Comparison of ENCODE assay signal across 25 mouse cellular contexts in genomic region chr12:100615251-100615650, GRCm38 (mm10).
DNase-seq lines count a peak whose midpoint lies in the region; ATAC-seq and TF ChIP-seq lines count a peak whose summit lies in the region.
"Had no signal": no experiment of that assay in that cellular context is flagged by ENCODE, and none has a peak within 500 bp of the region (broad histone marks: within the 10 kb centered on the region; RNA-seq: fewer than 3 reads in every experiment).

No protein-coding gene starts in this region.

- 74% methylated on average over 2 of the region's 2 CpGs for WGBS in liver, adult 2 months
- 45% methylated on average over 2 of the region's 2 CpGs for WGBS in liver, embryonic 11.5 days
- WGBS in kidney, embryonic 14.5 days = 90% methylated on average over 2 of the region's 2 CpGs

- TF ChIP-seq CTCF in liver, adult 2 months (IDR thresholded peaks at IDR 0.05; ENCODE audit: low read depth, low read length) = no peak
- TF ChIP-seq CTCF in MEL (IDR thresholded peaks at IDR 0.05 in 2 of 3, conservative IDR thresholded peaks at IDR 0.05 in 1 of 3; ENCODE audit: control insufficient read depth in 1 of 3, insufficient read depth in 1 of 3, low read depth in 2 of 3, low read length in 3 of 3, poor library complexity in 1 of 3, severe bottlenecking in 1 of 3) = no peak

- H3K27ac ChIP-seq in liver, adult 2 months (replicated peaks; ENCODE audit: insufficient read depth, low read depth, low read length) = no peak overlapping the region
- no peak overlapping the region for H3K27ac ChIP-seq in liver, embryonic 11.5 days (ENCODE audit: low read depth, low read length)
- no peak overlapping the region for H3K27ac ChIP-seq in MEL (ENCODE audit: control insufficient read depth, low read depth, low read length)
- no peak overlapping the region for H3K27ac ChIP-seq in kidney, embryonic 14.5 days (ENCODE audit: low read depth, low read length)
- H3K27ac ChIP-seq: heart, embryonic 15.5 days; hindbrain, embryonic 14.5 days; hindbrain, postnatal 0 days had no signal

- H3K27me3 ChIP-seq in liver, adult 2 months (ENCODE audit: control insufficient read depth, insufficient read depth, low read length) = no peaks in the 10 kb centered on the region
- no peaks in the 10 kb centered on the region for H3K27me3 ChIP-seq in liver, embryonic 11.5 days (replicated peaks; ENCODE audit: control insufficient read depth, insufficient read depth, low read length)
- H3K27me3 ChIP-seq in MEL (ENCODE audit: control insufficient read depth in 1 of 2, insufficient read depth in 2 of 2, low read length in 2 of 2) = no peaks in the 10 kb centered on the region
- no peaks in the 10 kb centered on the region for H3K27me3 ChIP-seq in kidney, embryonic 14.5 days (ENCODE audit: control insufficient read depth, insufficient read depth, low read length)
- H3K27me3 ChIP-seq: heart, embryonic 12.5 days; heart, embryonic 15.5 days had no signal

- no peaks in the 10 kb centered on the region for H3K4me1 ChIP-seq in liver, adult 2 months (ENCODE audit: control insufficient read depth, insufficient read depth, low read length)
- no peaks in the 10 kb centered on the region for H3K4me1 ChIP-seq in liver, embryonic 11.5 days (replicated peaks; ENCODE audit: control insufficient read depth, insufficient read depth, low read length)
- peaks cover 2 to 4% of the 10 kb centered on the region in 2 experiments; a peak in 2 of 4 replicates for H3K4me1 ChIP-seq in MEL (ENCODE audit: control insufficient read depth in 1 of 2, insufficient read depth in 2 of 2, low read length in 2 of 2)
- H3K4me1 ChIP-seq in kidney, embryonic 14.5 days (ENCODE audit: control insufficient read depth, insufficient read depth, low read length) = no peaks in the 10 kb centered on the region
- H3K4me1 ChIP-seq: heart, embryonic 15.5 days had no signal

- no peak for ATAC-seq in liver, embryonic 11.5 days (replicated peaks; ENCODE audit: low FRiP score)
- peak; percentile 85 for ATAC-seq in granulocyte monocyte progenitor cell, adult 5-6 weeks (replicated peaks; ENCODE audit: poor library complexity, severe bottlenecking)
- ATAC-seq in megakaryocyte progenitor cell, adult 5-6 weeks (replicated peaks; ENCODE audit: poor library complexity) = peak; percentile 78
- no peak for ATAC-seq in kidney, embryonic 14.5 days (ENCODE audit: low FRiP score, low TSS enrichment)
- ATAC-seq: forebrain, embryonic 14.5 days; hindbrain, postnatal 0 days; inflammation-experienced regulatory T-cells, adult 6 months; intestine, embryonic 16.5 days had no signal

- no peak for TF ChIP-seq POLR2A in liver, adult 2 months (IDR thresholded peaks at IDR 0.05; ENCODE audit: extremely low read depth, insufficient read depth, low read length)
- no peak for TF ChIP-seq POLR2A in MEL (IDR thresholded peaks at IDR 0.05; ENCODE audit: control insufficient read depth in 1 of 2, insufficient read depth in 1 of 2, low read depth in 1 of 2, low read length in 2 of 2, poor library complexity in 1 of 2)

- H3K4me3 ChIP-seq in liver, adult 2 months (ENCODE audit: insufficient read depth, low read depth, low read length) = no peak overlapping the region
- H3K4me3 ChIP-seq in liver, embryonic 11.5 days (ENCODE audit: low read depth, low read length) = no peak overlapping the region
- H3K4me3 ChIP-seq in MEL (ENCODE audit: control insufficient read depth in 1 of 2, insufficient read depth in 1 of 2, low read depth in 2 of 2, low read length in 2 of 2) = no peak overlapping the region
- H3K4me3 ChIP-seq in kidney, embryonic 14.5 days (ENCODE audit: low read length) = no peak overlapping the region
- H3K4me3 ChIP-seq: heart, embryonic 12.5 days; heart, embryonic 15.5 days had no signal

- no peak overlapping the region for H3K4me2 ChIP-seq in liver, embryonic 11.5 days
- H3K4me2 ChIP-seq in kidney, embryonic 14.5 days (replicated peaks; ENCODE audit: low read depth, low read length) = no peak overlapping the region
- H3K4me2 ChIP-seq: heart, embryonic 12.5 days; heart, embryonic 15.5 days; hindbrain, embryonic 14.5 days had no signal

- H3K79me2 ChIP-seq in liver, adult 2 months (ENCODE audit: control insufficient read depth, insufficient read depth, low read length) = no peaks in the 10 kb centered on the region
- no peaks in the 10 kb centered on the region for H3K79me2 ChIP-seq in MEL (ENCODE audit: control insufficient read depth, insufficient read depth, low read length, poor library complexity)

- peak; percentile 27 to 58; a peak in 1 of 4 replicates for TF ChIP-seq EP300 in MEL (IDR thresholded peaks at IDR 0.05; ENCODE audit: low read depth in 1 of 2, low read length in 2 of 2)

- DNase-seq in liver, adult 2 months (ENCODE audit: extremely low read depth, low read depth, low spot score) = peak; percentile 24
- no peak for DNase-seq in liver, embryonic 11.5 days (ENCODE audit: low spot score)
- DNase-seq in MEL (ENCODE audit: low read depth, low spot score) = peak; percentile 49
- DNase-seq in urinary bladder, postnatal 10 days (ENCODE audit: low spot score) = no peak
- DNase-seq in spleen, adult 12 weeks (ENCODE audit: low spot score) = no peak
- DNase-seq: adrenal gland, adult 2 months; adrenal gland, postnatal 14 days; cerebellum, adult 11 months; cerebellum, adult 2 months; cerebellum, adult 9-11 months; cerebellum, postnatal 25 days; embryo, embryonic 11 days; gastrocnemius, postnatal 25 days; heart, postnatal 10 days; heart, postnatal 36 days had no signal

- no peaks in the 10 kb centered on the region for H3K36me3 ChIP-seq in liver, adult 2 months (ENCODE audit: control insufficient read depth, insufficient read depth, low read length)
- no peaks in the 10 kb centered on the region for H3K36me3 ChIP-seq in liver, embryonic 11.5 days (ENCODE audit: control insufficient read depth, insufficient read depth, low read length)
- H3K36me3 ChIP-seq in MEL (ENCODE audit: control insufficient read depth in 1 of 2, insufficient read depth in 2 of 2, low read length in 2 of 2) = peaks cover 0 to 5% of the 10 kb centered on the region in 2 experiments; a peak in 1 of 4 replicates
- H3K36me3 ChIP-seq in kidney, embryonic 14.5 days (ENCODE audit: control insufficient read depth, insufficient read depth, low read length) = no peaks in the 10 kb centered on the region
- H3K36me3 ChIP-seq: heart, embryonic 12.5 days; heart, embryonic 15.5 days had no signal

- H3K9ac ChIP-seq in liver, adult 2 months (ENCODE audit: low read depth, low read length) = no peak overlapping the region
- no peak overlapping the region for H3K9ac ChIP-seq in liver, embryonic 11.5 days (ENCODE audit: low read depth, low read length)
- H3K9ac ChIP-seq in MEL (ENCODE audit: control insufficient read depth, low read depth, low read length, poor library complexity, severe bottlenecking) = no peak overlapping the region
- no peak overlapping the region for H3K9ac ChIP-seq in kidney, embryonic 14.5 days (ENCODE audit: low read depth, low read length)
- H3K9ac ChIP-seq: heart, embryonic 12.5 days; heart, embryonic 15.5 days; hindbrain, embryonic 14.5 days had no signal

- TF ChIP-seq RAD21 in MEL (IDR thresholded peaks at IDR 0.05; ENCODE audit: low read depth, low read length) = no peak

- no peaks in the 10 kb centered on the region for H3K9me3 ChIP-seq in liver, embryonic 11.5 days (ENCODE audit: control insufficient read depth, low read length)
- no peaks in the 10 kb centered on the region for H3K9me3 ChIP-seq in MEL (replicated peaks; ENCODE audit: insufficient read depth, low read length)
- H3K9me3 ChIP-seq in kidney, embryonic 14.5 days (ENCODE audit: control insufficient read depth, low read length) = no peaks in the 10 kb centered on the region
- H3K9me3 ChIP-seq: heart, embryonic 12.5 days; heart, embryonic 15.5 days had no signal

TF ChIP-seq in MEL, 35 proteins besides CTCF, POLR2A, EP300 and RAD21:
- TF ChIP-seq ETS1 (IDR thresholded peaks at IDR 0.05; ENCODE audit: low read depth, low read length) (peak; percentile 14; the same call in 1 of the 2 replicates), USF1 (IDR thresholded peaks at IDR 0.05; ENCODE audit: low read depth, low read length) (no peak), E2F4 (IDR thresholded peaks at IDR 0.05; ENCODE audit: borderline replicate concordance, low read depth, low read length) (no peak), MXI1 (IDR thresholded peaks at IDR 0.05; ENCODE audit: low read depth, low read length) (no peak), CHD1 (IDR thresholded peaks at IDR 0.05; ENCODE audit: low read depth, low read length) (no peak), SMC3 (IDR thresholded peaks at IDR 0.05; ENCODE audit: low read depth, low read length) (no peak), SIN3A (IDR thresholded peaks at IDR 0.05; ENCODE audit: low read length) (no peak), MAFK (IDR thresholded peaks at IDR 0.05; ENCODE audit: borderline replicate concordance, low read depth, low read length) (no peak), RCOR1 (IDR thresholded peaks at IDR 0.05; ENCODE audit: low read depth, low read length) (peak; percentile 59; the same call in 1 of the 2 replicates), NRF1 (IDR thresholded peaks at IDR 0.05; ENCODE audit: insufficient read depth, low read depth, low read length, poor library complexity, severe bottlenecking) (no peak), BHLHE40 (IDR thresholded peaks at IDR 0.05; ENCODE audit: borderline replicate concordance, low read depth, low read length) (no peak), TAL1 (IDR thresholded peaks at IDR 0.05; ENCODE audit: low read length) (peak; percentile 66), GATA1 (IDR thresholded peaks at IDR 0.05; ENCODE audit: low read depth, low read length) (peak; percentile 33; the same call in 1 of the 2 replicates), MYB (IDR thresholded peaks at IDR 0.05; ENCODE audit: low read depth, low read length) (no peak), TCF12 (IDR thresholded peaks at IDR 0.05; ENCODE audit: low read depth, low read length) (no peak), USF2 (IDR thresholded peaks at IDR 0.05; ENCODE audit: borderline replicate concordance in 1 of 2, insufficient read depth in 1 of 2, low read depth in 1 of 2, low read length in 2 of 2) (no peak)

Comparison
In these comparisons a context has a peak if more than half of its experiments do, and no peak if none do; other contexts are left out.
1. DNase-seq: peak in liver, adult 2 months (single experiment) and MEL (single experiment); none in liver, embryonic 11.5 days (single experiment), urinary bladder, postnatal 10 days (single experiment) and spleen, adult 12 weeks (single experiment).
2. ATAC-seq: peak in granulocyte monocyte progenitor cell, adult 5-6 weeks (single experiment) and megakaryocyte progenitor cell, adult 5-6 weeks (single experiment); none in liver, embryonic 11.5 days (single experiment) and kidney, embryonic 14.5 days (single experiment).